Mouse (Mus musculus): ENCODE data around the gene Lamtor1. TPM values are rescaled to one million over a fixed set of nuclear protein-coding genes. Genes with fewer than 3 reads are reported as not detected.

Lamtor1 gene
- 74.7 and 91.8 TPM in 2 replicates for total RNA-seq (2015)
- 75.0 and 75.7 TPM in 2 replicates for total RNA-seq (2017)

DNA sequence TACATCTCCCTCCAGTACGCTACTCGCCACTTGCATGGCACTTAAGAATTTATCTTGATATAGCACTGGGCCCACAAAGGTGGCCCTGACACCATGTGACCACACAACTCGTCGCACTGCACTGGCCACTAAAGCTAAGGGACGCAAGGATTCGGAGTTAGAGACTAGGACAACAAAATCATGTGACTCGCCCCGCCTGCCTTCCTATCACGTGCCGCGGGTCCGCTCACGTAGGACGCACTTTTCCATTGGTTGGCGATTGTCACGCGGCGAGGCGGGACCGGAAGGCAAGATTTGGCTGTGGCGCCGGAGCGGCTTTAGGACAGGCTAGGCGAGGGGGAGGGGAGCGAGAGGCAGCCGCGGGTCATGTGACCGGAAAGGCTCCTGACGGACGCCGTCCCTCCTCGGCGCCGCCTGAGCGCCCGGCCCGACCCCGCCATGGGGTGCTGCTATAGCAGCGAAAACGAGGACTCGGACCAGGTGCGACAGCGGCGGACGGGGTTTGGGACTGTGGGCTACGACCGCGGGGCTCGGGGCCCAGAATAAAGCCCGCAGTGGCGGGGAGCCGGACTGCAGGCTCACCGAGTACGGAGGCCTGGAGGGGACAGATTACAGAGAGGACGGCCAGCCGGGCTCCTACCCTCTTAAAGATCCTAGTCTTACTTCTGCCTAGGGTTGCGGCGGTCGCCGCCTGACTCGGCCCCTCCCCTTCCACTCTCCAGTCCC, at the start of gene Lamtor1:
Gene Lamtor1 (plus strand): TSS at position 344 of the 726 bp plus-strand sequence.
- peak; percentile 90 for ATAC-seq (replicated peaks; ENCODE audit: poor library complexity)

DNA sequence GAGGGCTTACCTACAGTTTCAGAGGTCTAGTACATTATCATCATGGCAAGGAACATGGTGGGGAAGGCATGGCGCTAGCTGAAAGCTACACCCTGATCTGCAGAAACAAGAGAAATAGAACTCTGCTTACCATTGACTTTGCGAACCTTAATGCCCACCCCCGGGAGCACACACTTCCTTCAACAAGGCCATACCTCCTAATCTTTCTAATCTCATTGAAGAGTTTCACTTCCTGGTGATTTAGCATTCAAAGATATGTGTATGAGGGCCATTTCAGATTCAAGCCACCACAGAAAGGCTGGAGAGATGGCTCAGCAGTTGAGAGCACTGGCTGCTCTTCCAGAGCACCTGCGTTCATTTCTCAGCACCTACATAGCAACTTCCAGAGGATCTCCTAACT, 48.6 kb upstream of the Lamtor1 start, which contains the start of gene Folr2:
Gene Folr2 (minus strand): TSS at position 101 of the 400 bp plus-strand sequence.
- no peak for ATAC-seq (replicated peaks; ENCODE audit: poor library complexity)

DNA sequence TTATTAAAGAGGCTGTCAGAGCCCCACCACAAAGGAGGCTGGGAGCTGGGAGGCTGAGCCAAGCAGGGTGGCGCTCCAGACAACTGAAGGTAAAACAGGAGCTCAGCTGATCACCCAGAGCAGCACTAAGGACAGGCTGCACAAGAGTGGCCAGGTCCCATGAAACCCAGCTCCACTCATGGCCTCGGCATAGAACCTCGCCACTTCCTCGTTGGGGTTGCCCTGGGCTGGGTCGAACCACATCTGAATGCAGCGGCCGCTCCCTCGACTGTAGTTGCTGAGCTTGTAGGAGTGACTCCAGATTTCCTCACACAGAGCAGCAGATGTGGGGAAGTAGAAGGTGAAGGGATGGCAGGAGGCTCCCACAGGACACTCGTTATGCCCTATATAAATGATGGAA, 47.3 kb upstream of the Lamtor1 start:
- ATAC-seq (replicated peaks; ENCODE audit: poor library complexity) = peak; percentile 39; the same call in 1 of the 2 replicates

DNA sequence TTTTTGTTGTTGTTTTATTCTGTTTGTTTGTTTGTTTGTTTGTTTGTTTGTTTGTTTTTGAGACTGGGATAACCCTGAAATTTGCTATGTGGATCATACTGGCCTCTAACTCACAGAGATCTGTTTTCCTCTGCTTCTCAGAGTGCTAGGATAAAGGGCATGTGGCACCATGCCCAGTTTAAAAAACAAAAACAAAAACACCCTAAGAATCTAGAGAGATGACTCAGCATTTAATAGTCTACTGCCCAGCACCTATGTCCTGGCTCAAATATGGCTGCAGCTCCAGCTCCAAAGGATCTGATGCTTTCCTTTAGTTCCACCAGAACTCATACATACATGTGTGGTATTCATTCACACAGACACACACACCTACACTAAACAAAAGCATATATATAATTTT, 44.7 kb upstream of the Lamtor1 start:
- no peak for ATAC-seq (replicated peaks; ENCODE audit: poor library complexity)

DNA sequence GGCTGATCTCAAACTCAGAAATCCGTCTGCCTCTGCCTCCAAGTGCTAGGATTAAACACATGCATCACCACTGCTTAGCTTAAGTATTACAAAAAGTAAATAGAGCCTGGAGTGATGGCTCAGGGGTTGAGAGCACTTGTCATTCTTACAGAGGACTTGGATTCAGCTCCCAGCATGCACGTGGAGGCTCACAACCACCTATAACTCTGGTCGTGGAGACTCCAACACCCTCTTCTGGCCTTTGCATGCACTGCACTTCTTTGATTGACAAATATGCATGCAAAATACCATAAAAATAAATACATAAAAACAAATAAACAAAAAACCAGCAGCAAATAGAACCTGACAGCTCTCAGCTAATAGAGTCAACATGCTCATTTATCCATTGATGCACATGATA, 43.4 kb upstream of the Lamtor1 start:
- ATAC-seq (replicated peaks; ENCODE audit: poor library complexity) = no peak

DNA sequence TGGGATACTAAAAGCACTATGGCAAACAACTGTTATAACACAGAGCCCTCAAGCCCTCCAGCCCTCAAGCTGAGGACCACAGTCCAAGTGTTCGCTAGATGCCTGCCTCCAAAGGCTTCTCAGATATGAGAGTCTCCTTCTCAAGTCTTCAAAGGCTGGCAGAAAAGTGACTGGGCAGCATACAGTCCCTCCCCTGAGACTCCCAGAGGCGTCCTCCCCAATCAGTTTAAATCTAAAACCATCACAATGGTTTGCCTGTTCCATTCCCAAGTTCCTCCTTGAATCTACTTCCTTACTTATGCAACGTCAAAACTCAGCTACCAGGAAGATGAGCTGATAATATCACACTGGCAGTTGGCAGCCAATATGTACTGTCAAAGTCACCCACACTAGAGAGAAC, 42.3 kb upstream of the Lamtor1 start, which contains the start of gene Anapc15:
Gene Anapc15 (plus strand): TSS at position 301 of the 400 bp plus-strand sequence.
- ATAC-seq (replicated peaks; ENCODE audit: poor library complexity) = no peak

DNA sequence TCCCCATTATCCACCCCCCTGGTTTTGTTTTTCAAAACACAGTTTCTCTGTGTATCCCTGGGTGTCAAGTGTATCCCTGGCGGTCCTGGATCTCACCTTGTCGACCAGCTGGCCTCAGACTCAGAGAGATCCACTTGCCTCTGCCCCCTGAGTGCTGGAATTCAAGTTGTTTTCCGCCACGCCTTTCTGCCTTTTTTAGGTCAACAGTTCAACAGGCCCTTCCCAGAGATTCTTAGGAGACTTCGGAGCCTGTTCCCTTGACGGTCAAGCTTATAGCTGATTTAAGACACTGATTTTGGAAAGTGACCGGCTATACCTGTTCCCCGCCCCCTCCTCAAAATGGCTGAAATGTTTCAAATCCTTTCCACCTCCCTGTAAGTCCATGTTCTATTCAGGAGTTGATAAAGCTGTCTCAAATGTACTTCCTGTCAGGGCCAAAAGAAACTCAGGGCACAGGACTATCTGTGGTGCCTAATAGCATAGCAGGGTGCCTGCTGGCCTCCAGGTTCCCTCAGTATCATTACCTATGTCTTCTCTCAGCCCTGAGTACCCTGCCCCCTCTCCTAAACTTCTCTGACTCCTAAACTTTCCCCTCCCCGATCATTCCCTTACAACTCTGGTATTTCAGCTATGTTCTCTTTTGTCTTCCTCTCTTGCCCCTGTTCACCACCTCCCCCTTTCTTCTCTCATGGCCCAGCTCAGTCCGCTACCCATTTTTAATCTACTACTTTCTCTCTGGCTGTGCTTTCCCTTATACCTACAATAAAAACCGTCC, 39.0 kb upstream of the Lamtor1 start:
- ATAC-seq (replicated peaks; ENCODE audit: poor library complexity) = no peak

DNA sequence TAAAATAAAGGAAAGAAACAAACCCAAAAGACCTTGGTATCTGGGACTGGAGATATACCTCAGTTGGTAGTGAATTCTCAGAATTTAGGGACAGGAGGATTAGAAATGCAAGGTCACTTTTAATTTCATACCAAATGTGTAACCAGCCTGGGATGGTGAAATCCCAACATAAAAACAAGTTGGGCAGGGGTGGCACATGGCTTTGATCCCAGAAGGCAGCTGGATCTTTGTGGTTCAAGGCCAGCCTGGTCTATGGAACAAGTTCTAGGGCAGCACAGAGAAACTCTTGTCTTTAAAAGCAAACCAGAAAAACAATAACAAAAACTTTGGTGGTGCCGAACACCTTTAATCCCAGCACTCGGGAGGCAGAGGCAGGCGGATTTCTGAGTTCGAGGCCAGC, 38.2 kb upstream of the Lamtor1 start:
- ATAC-seq (replicated peaks; ENCODE audit: poor library complexity) = no peak

DNA sequence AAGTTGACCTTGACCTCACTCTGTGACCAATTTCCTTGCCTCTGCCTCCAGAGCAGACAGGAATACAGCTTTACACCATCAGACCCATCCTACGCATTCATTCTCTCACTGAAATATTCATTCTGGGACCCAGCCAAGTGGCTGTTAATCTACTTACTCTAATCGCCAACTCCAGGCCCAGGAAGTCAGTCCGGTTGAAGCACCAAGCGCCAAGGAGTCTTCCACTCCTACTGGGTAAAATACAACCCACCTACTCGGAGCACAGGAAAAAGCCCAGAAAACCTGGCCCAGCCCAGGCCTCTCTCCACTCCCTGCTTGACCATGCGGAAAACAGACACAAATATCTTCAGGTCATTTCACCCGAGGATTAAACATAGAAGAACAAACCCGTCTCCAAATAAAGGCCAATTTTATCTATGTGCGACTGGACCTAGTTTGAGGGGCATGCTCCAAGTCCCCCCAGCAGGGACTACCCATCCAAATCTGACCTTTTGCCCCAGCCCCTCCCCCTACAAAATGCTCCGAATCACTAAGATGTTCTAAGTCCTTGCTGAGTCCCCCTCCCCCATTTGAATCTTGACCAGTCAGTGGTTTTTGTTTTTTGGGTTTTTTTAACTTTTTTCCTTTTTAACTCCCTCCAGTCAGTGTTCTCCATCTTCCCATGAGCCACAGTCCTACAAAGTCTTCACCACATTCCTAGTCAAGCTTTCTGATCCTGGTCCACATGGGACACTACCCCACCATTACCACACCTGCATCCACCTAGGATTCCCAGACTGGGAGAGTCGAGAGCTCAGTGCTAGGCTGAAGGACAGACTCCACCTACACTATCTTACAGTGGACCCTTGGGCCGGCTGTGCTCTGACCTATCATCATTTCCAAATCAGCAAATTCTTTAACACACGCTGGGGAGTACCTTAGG, 37.2 kb upstream of the Lamtor1 start:
- ATAC-seq (replicated peaks; ENCODE audit: poor library complexity) = peak; percentile 69

DNA sequence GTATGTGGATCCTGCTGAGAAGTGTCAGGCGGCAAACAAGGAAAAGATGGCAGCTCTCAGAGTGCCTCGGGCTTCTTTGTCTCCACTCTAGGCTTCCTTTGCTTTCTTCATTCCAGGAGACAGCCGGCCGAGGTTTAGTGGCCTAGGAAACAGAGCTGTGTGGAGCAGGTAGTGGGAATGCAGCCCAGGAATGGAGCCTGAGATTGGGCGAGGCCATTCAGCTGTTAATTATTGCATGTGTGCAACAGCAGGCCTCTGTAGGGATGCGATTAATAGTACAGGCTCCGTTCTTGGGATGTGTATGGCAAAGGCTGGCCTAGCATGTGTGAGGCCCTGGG, 36.6 kb upstream of the Lamtor1 start:
- ATAC-seq (replicated peaks; ENCODE audit: poor library complexity) = no peak

DNA sequence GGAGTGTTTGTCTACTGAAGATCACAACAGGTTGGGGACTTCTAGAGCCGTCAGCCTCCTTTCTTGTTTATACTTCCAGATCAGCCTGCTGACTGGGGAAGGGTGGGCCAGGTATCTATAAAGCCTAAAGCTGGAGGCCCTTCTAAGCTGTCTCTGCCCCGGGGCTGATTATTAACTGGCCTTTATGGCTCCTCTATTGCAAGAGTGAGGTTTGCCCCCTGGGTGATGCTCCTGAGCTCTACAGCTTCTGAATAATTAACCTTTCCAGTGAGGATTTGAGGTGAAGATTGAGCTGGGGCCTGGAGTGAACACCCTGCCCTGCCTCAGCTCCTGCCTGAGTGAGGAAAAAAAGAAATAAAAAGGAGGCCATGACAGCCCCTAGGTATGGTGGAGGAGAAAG, 35.1 kb upstream of the Lamtor1 start, which contains the start of gene Folr1:
Gene Folr1 (minus strand): TSS at position 160 of the 400 bp plus-strand sequence.
- no peak for ATAC-seq (replicated peaks; ENCODE audit: poor library complexity)

DNA sequence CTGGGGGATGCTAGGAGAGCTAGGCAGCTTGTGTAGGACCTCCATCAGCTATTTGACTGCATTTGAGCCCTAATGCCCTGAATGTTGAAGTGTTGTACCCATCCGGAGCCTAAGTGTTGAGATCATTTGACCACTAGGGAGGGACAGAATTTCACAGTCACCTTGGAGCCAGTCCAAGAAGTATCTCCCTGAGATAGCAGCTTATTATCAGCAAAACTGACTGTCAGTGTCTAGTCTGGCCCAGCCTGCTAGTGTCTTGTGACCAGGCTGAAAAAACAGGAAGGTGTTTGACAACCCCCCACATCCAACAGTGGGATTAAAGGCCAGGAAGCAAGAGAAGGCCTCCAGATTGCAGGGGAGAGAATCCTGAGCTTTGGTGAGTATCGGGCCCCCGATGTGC, 34.4 kb upstream of the Lamtor1 start:
- peak; percentile 57 for ATAC-seq (replicated peaks; ENCODE audit: poor library complexity)

DNA sequence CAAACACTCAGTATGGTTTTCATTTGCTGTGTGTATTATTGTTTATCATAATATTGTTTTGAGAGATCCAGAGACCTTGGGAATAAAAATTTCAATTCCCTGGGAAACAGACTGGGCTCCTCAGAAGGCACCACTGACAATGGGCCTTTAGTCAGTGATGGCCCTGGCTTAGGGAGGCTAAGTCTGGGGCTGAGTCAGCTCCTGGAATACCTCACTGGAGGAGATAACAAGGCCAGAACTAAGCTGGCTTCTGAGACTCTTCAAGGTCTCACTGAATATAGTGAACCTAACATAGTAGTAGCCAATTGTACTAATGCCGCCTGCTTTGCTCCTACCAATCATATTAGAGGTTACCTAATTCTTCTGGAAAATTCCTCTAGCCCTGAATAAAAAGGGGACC, 29.7 kb upstream of the Lamtor1 start:
- no peak for ATAC-seq (replicated peaks; ENCODE audit: poor library complexity)

DNA sequence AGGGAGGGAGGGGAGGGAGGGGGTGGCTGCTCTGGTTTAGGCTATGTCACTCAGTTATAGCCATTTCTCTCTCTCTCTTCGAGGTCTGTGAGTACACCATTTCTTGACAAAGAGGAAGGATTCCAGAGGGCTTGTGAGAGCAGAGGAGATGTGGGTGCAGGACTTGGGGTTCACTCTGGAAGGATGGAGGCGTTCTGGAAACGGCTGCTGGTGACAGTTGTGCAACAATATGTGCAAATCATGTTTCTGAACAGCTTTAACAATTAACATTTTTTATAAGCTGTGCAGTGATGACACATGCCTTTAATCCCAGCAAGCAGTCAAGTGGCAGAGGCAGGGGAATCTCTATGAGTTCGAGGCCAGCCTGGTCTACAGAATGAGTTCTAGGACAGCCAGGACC, 24.8 kb upstream of the Lamtor1 start:
- peak; percentile 26; the same call in 1 of the 2 replicates for ATAC-seq (replicated peaks; ENCODE audit: poor library complexity)

DNA sequence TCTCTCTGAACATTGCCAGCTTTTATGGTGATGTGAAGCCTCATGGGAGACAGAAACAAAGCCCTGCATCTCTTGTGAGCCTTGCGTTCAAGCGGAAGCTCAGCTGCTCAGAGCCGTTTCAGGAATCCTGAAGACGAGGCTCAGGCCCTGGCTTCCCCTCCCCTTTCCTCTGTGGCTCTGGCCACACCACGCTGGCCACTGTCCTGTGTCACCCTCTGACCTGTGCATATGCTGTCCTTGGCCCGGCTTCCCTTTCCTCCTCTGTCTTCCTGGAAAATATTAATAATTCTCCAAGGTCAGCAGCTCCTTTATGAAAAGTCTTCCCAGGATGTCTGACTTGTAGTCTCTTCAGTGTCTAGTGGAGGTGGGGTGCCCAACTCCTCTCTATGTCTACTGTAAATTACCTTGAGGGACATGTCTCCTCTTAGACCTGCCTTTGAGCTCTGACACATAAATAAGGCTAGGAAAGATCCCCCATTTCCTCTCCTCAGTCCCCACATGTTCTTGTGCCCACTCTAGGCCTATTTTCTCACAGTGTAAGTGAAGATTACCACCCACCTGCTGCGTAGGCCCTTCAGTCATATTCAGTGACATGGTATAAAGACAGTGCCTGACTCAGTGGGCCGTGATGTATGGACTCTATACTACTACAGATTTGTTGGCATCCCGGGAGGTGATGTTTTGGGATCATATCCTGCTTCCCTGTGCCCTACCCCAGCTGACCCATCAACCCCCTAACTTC, 23.1 kb upstream of the Lamtor1 start:
- ATAC-seq (replicated peaks; ENCODE audit: poor library complexity) = no peak

DNA sequence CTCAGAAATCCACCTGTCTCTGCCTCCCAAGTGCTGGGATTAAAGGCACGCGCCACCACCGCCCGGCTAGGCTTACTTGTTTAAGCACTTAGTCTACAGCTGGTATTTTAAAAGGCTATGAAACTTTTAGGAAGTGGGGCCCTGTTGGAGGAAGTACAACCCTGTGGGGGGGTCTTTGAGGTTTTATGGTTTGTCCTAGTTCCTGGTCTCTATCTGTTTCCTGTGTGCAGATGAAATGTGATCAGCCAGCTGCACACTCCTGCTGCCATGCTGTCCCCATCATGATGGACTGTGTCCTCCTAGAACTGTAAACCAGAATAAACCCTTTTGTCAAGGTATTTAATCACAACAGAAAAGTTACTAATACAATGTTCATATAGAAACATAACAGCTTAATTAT, 21.5 kb upstream of the Lamtor1 start:
- peak; percentile 50; the same call in 1 of the 2 replicates for ATAC-seq (replicated peaks; ENCODE audit: poor library complexity)

DNA sequence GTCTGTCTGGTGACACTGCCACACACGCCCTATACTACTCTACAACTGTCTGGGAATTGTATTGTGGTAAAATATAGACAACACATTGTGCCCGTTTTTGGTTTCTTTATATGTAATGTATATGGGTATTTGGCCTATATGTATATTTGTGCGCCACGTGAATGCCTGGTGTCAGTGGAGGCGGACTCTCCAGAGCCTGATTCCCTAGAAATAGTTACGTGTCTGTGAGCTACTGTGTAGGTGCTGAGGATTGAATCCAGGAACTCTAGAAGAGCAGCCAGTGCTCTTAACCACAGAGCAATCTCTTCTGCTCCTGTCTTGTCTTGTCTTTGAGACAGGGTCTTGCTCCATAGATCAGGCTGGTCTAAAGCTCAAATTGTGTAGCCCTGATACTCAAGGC, 19.4 kb upstream of the Lamtor1 start:
- ATAC-seq (replicated peaks; ENCODE audit: poor library complexity) = no peak

DNA sequence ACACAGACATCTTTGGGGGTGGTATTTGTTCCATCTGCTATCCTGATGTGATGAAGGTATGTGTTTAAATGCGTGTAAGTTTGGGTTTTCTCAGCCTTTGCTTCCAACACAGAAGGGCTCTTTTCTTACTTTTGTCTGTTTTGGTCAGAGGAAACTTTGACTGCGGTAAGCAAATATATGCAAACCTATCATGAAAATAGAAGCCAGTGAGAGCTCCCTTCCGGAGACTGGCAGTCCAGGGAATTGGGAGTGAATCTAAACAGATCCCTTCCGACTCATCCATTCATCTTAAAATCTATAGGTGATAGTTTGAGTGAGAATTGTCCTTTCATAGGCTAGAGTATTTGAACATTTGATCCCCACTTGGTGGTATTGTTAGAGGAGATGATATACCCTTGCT, 17.2 kb upstream of the Lamtor1 start:
- no peak for ATAC-seq (replicated peaks; ENCODE audit: poor library complexity)

DNA sequence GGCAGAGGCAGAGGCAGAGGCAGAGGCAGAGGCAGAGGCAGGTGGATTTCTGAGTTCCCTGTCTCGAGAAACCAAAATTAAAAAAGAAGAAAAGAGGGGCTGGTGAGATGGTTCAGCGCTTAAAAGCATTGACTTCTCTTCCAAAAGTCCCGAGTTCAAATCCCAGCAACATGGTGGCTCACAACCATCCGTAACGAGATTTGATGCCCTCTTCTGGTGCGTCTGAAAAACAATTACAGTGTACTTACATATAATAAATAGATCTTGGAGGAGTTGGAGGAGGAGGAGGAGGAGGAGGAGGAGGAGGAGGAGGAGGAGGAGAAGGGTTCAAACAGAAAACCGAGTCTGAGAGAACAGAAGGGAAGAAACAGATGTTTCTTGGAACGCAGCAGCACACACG, 10.0 kb upstream of the Lamtor1 start:
- ATAC-seq (replicated peaks; ENCODE audit: poor library complexity) = no peak

Measured in megakaryocyte progenitor cell, adult 5-6 weeks (primary cell).